Mouse (Mus musculus): ENCODE measurements at regions not wholly inside any gene's neighbourhood (a gene's known extent, or its start where the extent isn't known, plus 50 kb on each side); places are given as distances from the start of the nearest gene placed in this dataset.

DNA sequence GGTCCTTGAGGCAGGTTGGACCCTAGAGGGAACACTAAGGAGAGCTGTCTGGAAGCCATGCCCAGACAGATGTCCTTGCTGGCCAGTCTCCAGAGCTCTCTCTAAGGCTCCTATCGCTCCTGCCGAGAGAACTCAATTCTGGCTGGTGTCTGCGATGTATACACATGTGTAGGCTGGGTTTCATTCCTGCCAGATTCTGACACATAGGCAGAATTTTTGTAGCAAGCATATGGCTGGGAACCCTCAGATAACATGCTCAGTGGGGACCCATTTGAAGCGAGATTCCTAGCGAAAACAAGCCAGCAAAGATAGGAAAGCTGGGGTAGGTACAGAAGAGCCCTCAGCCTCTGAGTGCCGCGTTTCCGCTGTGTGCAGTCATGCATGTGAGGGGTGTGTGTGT lies 242.9 kb upstream of the Gjb5 start:
- TF ChIP-seq CTCF (IDR thresholded peaks at IDR 0.05; ENCODE audit: low read depth), result no peak
- TF ChIP-seq EP300 (IDR thresholded peaks at IDR 0.05; ENCODE audit: low read depth), result no peak
